Mouse (Mus musculus) embryonic stem cell, embryonic (primary cell): ENCODE results near the gene Srgap1.

ENCODE experiments used
- CTCF ChIA-PET, 4 experiments: fragments of 300-600 bp in 2 of 4; fragments of 350-600 bp in 2 of 4; sonication (Branson Sonifier 250); formaldehyde crosslinking; loops; one replicate each; lab custom pipeline; 2022; ENCODE audit warnings: inconsistent platforms in 2 of 4; lab: Charles Lee
- POLR2A ChIA-PET, 4 experiments: fragments of 300-600 bp in 2 of 4; fragments of 350-600 bp in 2 of 4; sonication (Branson Sonifier 250); formaldehyde crosslinking; loops; one replicate each; lab custom pipeline; 2022; ENCODE audit warnings: antibody characterized with exemption in 4 of 4, inconsistent platforms in 1 of 4; lab: Charles Lee

Gene Srgap1

DNA sequence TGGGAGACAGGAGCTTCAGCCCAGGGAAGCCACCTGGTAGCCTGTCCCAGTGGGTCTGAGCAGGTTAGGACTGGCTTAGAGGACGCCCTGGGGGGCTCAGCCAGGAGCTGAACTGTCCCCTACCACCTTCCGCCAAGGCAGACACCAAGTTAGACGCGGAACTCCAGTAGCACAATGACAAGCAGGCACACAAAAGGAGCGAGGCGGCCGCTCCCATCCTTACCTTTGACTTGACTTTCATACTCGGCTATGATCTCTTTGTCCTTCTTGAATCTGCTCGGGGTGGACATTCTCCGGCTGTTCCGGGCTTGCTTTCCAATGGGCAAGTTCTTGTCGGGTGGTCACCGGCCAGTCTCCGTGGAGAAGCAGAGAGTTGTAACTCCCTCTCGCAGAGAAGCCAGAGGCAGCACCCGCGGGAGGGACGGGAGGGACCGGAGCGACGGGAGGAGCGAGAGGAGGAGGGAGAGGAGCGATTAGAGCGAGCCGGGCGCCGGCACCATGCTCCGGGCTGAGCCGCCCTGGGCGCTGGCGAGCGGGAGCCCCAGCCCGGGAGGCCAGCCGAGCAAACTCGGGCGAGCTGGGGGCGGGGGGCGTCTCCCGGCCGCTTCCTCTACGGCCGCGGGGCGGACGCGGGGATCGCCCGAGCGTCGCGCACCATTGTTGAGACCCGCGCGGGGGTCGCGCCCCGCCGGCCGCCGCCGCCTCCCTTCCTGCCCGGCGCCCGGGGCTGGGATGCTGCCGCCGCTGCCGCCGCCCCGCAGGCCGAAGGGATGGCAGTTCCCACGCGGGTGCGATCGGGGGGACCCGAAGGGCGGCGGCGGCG, at the start of gene Srgap1:
TSS of gene Srgap1 (minus strand) at position 412 of the 823 bp plus-strand sequence.
- ChIA-PET CTCF (interaction anchor here (0.6 to 1.2 kb wide), 9 partner anchors 8 to 357 kb away, joined by 3 to 5 read pairs (median 3); no protein-coding TSS in a partner anchor), POLR2A (interaction anchor here in 3 of 4 experiments (0.7 to 2.5 kb wide), 15 partner anchors 10 to 357 kb away, joined by 3 to 7 read pairs (median 3); partner anchors contain the start of gene Rxylt1 (in 2 of the 3))

DNA sequence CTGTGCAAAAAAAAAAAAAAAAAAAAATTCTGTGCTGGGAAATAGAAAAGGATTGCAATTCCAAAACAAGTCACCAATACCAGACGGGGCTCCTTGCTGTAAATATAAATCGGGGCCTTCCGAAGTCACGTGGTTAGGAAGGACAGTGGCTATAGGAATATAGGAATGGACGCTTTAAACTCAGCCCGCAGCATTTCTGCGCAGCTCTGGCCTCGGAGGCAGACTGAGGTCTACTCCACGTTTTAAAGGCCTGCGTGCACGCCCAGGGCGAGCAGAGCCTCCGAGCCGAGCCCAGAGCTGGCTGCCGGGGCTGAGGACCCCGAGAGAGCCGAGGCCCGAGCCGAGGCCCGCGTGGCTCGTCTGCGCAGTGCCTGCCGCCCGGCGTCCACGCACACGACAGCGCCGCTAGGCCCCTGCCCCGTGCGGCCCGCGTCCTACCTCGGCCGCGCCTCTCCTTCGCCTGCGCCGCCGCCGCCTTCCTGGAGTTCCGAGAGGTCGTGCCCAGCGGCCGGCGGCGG, 49.4 kb upstream of the Srgap1 start:
- ChIA-PET POLR2A (interaction anchor here in 3 of 4 experiments (0.5 to 2.1 kb wide), 19 partner anchors 9 to 1012 kb away, joined by 3 to 12 read pairs (median 3); partner anchors contain the start of genes Xpot (in 2 of the 3), D930020B18Rik (in 1 of the 3), Ppm1h (in 1 of the 3) and Rassf3 (in 1 of the 3)), CTCF (interaction anchor here (0.5 to 2.4 kb wide), 9 partner anchors 9 to 579 kb away, joined by 3 to 14 read pairs (median 4); no protein-coding TSS in a partner anchor)

DNA sequence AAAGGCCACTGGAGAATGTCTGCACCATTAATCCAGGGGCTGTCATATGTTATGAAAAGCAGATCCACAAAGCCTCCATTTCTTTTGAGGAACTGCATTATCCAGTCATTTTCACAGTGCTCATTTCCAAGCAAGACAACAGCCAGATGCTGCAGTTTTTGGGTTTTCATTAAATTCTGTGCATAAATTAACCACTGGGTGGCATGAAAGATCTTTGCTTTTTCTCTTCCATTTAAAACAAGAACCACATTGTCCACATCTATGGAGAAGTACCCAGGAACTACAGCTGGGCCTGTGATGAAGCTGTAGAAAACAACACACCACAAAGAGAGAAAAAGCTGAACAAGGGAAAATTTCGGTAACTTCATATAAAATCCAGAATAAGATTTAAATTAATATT, 43.4 kb upstream of the Srgap1 start:
- ChIA-PET POLR2A (no interaction called here), CTCF (interaction anchor here in 1 of 4 experiments (0.9 kb wide), 1 partner anchor 38 kb away, joined by 3 read pairs; no protein-coding TSS in a partner anchor)

DNA sequence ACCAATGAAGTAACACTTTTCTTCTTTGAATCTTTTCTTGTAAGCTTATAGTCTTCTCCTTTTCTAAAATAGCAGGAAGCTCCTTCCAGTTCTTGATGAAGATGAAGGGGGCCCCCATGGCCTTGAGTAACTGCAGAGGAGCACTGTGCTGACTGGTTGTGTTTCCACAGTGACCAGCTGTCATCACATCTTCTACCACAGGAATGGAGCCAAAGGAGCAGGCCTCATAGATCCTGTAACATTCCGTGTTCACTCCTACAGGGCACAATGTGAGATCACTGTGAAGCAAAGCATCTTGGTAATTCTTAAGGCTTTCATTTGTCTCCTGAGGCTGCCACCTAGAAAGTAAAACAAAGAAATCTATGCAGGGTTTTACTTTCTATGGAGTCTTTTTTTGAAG, 34.2 kb upstream of the Srgap1 start:
- CTCF ChIA-PET, result no interaction called here
- POLR2A ChIA-PET, result interaction anchor here in 1 of 4 experiments (1.0 kb wide), 2 partner anchors 16 to 597 kb away, joined by 3 to 4 read pairs; partner anchors contain the start of genes Ppm1h and Rxylt1

DNA sequence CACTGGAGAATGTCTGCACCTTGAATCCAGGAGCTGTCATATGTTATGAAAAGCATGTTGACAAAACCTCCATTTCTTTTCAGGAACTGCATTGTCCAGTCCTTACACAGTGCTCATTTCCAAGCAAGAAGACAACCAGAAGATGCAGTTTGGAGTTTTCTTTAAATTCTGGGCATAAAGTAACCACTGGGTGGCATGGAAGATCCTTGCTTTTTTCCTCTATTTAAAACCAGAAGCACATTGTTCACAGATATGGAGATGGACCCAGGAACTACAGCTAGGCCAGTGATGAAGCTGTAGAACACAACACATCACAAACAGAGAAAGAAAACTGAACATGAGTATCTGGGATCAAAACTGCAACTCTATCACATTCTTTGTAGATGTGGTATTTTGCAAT, 22.0 kb upstream of the Srgap1 start:
- POLR2A ChIA-PET, result interaction anchor here in 2 of 4 experiments (0.5 to 2.0 kb wide), 2 partner anchors 12 to 374 kb away, joined by 4 to 5 read pairs; no protein-coding TSS in a partner anchor
- CTCF ChIA-PET, result interaction anchor here in 1 of 4 experiments (0.6 kb wide), 1 partner anchor 404 kb away, joined by 5 read pairs; no protein-coding TSS in a partner anchor

DNA sequence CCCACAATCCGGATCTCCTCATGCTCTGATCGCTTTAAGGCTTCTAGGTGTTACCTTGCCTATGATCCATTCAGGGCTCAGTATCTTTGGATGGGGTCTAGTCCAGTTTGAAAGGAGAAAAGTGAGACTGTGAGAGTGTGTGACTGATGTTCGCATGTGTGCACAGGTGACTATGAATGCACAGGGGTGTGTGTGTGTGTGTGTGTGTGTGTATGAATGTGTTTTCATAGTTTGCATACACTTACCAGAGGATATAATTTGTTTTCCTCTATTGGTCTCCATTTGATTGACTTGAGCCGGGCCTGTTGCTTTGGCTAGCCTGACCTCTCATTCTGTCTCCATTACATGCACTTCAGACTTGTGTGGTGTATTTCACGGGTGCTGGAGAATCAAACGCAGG, 8.7 kb upstream of the Srgap1 start:
- ChIA-PET POLR2A (no interaction called here), CTCF (interaction anchor here in 2 of 4 experiments (0.5 to 1.2 kb wide), 2 partner anchors 301 to 524 kb away, joined by 3 read pairs; no protein-coding TSS in a partner anchor)

DNA sequence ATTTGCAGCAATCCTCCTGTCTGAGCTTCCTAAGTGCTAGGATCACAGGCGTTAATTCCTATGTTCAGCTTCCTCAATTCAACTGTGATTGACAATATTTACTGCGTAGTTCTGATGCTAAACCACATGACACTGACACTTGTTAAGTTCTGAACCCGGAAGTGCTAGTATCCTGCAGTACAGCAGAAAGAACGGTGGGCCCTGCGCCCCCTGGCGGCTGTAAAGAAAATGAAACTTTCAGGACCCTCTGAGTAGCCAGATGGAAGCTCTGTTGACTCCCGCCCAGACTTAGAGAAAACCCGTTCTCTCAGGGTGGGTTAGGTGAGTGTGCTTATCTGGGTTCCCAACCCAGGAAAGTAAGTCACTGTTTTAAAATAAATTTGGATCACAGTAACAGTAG, 7.4 kb upstream of the Srgap1 start:
- ChIA-PET POLR2A (interaction anchor here in 3 of 4 experiments (0.6 to 1.6 kb wide), 5 partner anchors 12 to 1052 kb away, joined by 3 to 6 read pairs (median 3); partner anchors contain the start of gene Rxylt1 (in 2 of the 3)), CTCF (interaction anchor here (0.6 to 2.1 kb wide), 47 partner anchors 8 to 1657 kb away, joined by 3 to 17 read pairs (median 3); partner anchors contain the start of genes Rxylt1 (in 3 of the 4), BC048403 (in 1 of the 4) and Srgap1 (in 1 of the 4))

DNA sequence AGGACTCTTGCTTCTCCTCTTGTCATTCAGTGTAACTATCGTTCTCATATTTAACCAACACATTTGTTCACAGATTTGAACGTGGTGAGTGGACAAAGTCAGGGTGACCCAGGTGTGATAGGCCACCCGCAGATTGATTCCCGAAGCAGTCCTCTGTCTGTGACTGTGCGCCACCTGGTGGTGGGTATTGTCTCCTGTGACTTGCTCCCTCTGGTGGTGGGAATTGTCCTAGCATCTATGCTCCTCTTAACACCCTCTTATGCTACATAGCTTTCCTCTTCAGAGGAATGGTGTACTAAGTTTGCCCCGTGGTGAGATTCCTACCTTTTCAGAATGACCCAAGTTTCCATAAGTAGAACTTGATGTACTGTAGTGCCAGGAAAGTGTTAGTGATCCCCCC, 4.7 kb upstream of the Srgap1 start:
- CTCF ChIA-PET, result interaction anchor here (0.5 to 1.7 kb wide), 66 partner anchors 10 to 1039 kb away, joined by 3 to 11 read pairs (median 4); partner anchors contain the start of genes Rxylt1 (in 3 of the 4) and BC048403 (in 2 of the 4)
- POLR2A ChIA-PET, result interaction anchor here in 1 of 4 experiments (1.3 kb wide), 1 partner anchor 359 kb away, joined by 3 read pairs; no protein-coding TSS in a partner anchor

DNA sequence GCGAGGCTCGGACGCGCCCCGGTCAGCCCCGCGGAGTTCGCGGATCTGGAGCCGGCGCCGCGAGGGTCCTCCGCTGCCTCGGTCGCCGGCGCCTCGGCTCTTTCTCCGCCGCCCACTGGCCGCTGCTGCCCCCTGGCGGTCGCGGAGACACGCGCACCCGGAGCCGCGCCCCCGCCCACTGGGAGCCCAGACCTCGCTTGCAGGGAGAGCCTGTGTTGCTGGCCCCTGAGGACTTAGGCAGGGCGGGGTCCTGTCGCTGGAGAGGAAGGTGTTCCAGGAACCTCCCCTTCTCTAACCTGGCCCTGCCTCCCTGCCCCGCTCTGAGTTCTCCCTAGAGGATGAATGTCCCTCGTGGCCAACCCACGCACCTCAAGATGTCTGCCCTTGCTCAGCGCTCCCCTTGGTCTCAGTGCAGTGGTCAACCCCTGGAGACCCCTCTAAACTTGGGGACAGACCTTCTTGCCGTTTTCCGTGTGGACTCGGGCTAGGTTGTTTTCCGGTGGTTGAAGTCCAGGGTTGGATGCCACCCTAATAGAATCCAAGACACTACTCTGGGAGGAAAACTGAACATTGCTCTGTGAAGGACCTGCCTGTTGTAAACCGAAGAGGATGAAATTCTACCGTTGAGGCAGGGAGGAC, 731 bp upstream of the Srgap1 start:
- CTCF ChIA-PET, result interaction anchor here in 1 of 4 experiments (1.0 kb wide), 1 partner anchor 277 kb away, joined by 3 read pairs; no protein-coding TSS in a partner anchor
- POLR2A ChIA-PET, result interaction anchor here in 1 of 4 experiments (1.3 kb wide), 1 partner anchor 124 kb away, joined by 4 read pairs; no protein-coding TSS in a partner anchor

DNA sequence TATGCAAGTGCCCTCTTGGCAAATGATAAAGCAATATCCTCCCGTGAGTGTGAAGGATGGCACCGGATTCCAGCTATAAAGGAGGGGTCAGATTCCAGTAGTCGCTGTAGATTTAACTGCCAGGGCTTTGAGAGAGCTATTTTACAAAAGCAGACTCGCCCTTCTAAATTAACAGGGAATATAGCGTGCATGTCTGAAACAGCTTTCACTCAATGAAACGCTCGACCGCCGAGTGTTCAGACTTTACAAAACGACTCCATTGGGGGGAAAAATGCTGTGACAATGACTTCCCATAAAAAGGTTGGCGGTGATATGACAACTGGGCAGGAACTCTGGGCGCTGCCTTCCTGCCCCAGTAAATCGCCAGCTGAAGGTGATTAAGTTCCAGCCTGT, 608 bp downstream of the Srgap1 start:
- ChIA-PET POLR2A (interaction anchor here in 3 of 4 experiments (0.6 to 2.5 kb wide), 18 partner anchors 9 to 357 kb away, joined by 3 to 7 read pairs (median 3); partner anchors contain the start of gene Rxylt1 (in 2 of the 3)), CTCF (interaction anchor here (0.7 to 1.2 kb wide), 8 partner anchors 8 to 357 kb away, joined by 3 to 5 read pairs (median 3); no protein-coding TSS in a partner anchor)

DNA sequence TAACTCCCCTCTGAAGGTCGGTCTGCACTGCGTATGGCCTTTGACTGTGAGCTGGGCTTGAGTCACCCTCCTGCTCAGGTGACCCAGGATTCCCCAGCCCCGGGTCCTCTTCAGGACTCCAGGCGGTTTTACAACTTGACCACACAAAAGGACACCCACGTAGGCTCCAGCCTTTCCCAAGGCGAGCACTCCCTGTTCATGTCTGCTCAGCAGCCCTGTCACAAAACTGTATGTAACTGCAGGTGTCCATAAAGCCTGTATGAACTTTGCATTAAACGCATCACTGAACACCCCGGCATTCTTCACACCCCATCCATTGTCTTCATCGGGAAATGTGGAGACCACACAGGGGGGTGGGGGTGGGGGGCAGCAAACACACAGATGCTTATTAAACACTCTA, 1.2 kb downstream of the Srgap1 start:
- ChIA-PET POLR2A (interaction anchor here in 3 of 4 experiments (0.6 to 2.5 kb wide), 15 partner anchors 12 to 356 kb away, joined by 3 to 7 read pairs (median 3); partner anchors contain the start of gene Rxylt1 (in 1 of the 3)), CTCF (interaction anchor here in 3 of 4 experiments (0.8 to 1.2 kb wide), 4 partner anchors 9 to 356 kb away, joined by 3 to 5 read pairs (median 3); no protein-coding TSS in a partner anchor)

DNA sequence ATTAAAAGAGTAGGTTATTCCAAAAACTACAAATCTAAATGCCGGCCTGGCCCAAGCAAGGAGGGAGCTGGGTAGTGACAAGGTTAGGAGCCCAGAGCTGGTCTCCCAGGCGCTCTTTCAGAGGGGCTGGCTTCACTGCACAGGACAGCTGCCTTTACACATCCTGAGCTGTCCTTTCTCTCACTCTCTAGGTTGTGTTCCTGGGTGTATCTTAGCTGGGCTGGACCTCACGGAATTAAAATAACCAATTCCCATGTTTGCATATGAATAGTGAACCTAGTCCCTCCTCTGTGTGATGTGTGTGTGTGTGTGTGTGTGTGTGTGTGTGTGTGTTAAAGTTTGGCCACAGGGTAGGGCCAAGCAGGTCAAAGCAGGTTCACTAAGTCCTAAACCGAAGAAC, 2.2 kb downstream of the Srgap1 start:
- ChIA-PET POLR2A (interaction anchor here in 2 of 4 experiments (0.6 to 2.5 kb wide), 5 partner anchors 11 to 967 kb away, joined by 3 to 7 read pairs (median 4); partner anchors contain the start of gene Rxylt1 (in 1 of the 2)), CTCF (interaction anchor here in 2 of 4 experiments (0.6 to 0.9 kb wide), 4 partner anchors 8 to 1246 kb away, joined by 3 to 4 read pairs (median 3); no protein-coding TSS in a partner anchor)

DNA sequence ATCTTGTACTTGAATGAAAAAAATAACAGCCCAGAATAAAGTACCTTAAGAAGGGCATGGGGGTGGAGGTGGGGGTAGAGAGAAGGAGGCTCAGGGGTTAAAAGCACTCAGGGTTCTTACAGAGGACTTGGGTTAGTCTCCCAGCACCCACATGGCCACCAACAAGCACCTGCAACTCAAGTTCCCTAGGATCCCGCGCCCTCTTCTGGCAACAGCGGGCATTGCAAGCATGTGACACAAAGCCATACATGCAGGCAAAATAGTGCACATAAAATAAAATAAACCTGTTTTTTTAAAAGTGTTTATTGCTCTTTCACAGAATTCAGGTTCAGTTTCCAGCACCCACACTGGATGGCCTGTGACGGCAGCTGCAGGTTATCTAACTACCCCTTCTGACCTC, 6.7 kb downstream of the Srgap1 start:
- POLR2A ChIA-PET, result no interaction called here

DNA sequence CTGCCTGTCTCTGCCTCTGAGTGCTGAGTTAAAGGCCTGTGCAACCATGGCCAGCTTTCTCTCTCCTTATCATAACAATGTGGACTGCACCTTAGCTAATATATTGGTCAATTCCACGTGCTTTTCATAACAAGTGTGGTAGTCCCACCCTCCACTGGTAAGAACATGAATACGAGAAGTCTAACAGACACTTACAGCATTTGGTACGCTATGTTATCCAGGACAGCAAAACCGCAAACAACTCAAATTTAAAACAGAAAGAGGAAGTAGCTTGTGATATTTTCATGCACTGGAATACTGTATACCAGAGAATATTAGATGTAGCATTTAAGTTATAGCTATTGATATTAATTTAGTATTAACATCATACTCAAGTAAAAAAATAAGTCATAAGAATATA, 7.5 kb downstream of the Srgap1 start:
- ChIA-PET CTCF (interaction anchor here in 1 of 4 experiments (1.1 kb wide), 1 partner anchor 345 kb away, joined by 4 read pairs; no protein-coding TSS in a partner anchor), POLR2A (interaction anchor here in 1 of 4 experiments (1.1 kb wide), 2 partner anchors 312 to 313 kb away, joined by 3 read pairs; no protein-coding TSS in a partner anchor)

More for the DNA sequence above, 6.7 kb downstream of the Srgap1 start:
- CTCF ChIA-PET, result no interaction called here

DNA sequence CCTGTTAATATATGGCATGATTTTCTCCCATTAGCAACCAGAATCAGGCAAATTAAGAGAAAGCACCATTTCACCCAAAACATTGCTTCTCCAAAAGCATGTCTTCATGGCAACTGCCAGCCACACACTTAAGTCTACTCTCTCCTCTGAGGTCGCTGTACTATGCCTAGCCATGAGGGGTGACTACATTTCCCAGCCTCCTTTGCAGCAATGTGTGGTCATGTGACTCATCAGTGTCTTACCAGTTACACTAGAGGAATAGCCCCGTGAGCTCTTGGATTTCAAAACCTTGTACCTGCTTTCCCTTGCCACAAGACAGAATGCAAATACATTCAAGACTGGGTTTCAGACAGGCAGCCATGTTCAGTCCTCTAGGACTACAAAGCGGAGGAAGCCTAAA, 8.6 kb downstream of the Srgap1 start:
- ChIA-PET POLR2A (interaction anchor here in 2 of 4 experiments (1.0 to 1.1 kb wide), 4 partner anchors 180 to 312 kb away, joined by 3 read pairs; no protein-coding TSS in a partner anchor), CTCF (interaction anchor here in 3 of 4 experiments (0.6 to 1.9 kb wide), 7 partner anchors 14 to 506 kb away, joined by 3 to 8 read pairs (median 4); no protein-coding TSS in a partner anchor)

DNA sequence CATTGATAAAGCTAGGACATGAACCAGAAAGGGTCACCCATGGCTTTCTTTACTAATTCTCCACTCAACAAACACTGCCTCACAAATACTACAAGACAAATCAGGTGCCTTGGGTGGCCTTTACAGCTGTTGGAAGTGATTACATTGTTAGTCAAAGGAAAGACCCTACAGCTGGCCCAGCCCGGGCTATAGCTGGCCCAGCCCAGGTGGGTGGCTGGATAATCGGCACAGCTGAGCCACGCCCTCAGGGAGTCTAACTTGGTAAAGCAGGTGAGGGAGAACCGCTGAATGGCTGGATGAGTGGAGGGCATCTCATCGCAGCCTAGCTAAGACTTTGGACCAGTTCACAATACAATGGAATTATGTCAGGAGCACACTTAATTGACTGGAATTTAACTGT, 13.8 kb downstream of the Srgap1 start:
- ChIA-PET CTCF (interaction anchor here in 2 of 4 experiments (0.6 to 1.3 kb wide), 2 partner anchors 19 to 999 kb away, joined by 3 to 4 read pairs; no protein-coding TSS in a partner anchor), POLR2A (interaction anchor here in 3 of 4 experiments (0.6 to 1.9 kb wide), 4 partner anchors 13 to 340 kb away, joined by 3 to 7 read pairs (median 3); partner anchors contain the start of gene Srgap1 (in 1 of the 3))

DNA sequence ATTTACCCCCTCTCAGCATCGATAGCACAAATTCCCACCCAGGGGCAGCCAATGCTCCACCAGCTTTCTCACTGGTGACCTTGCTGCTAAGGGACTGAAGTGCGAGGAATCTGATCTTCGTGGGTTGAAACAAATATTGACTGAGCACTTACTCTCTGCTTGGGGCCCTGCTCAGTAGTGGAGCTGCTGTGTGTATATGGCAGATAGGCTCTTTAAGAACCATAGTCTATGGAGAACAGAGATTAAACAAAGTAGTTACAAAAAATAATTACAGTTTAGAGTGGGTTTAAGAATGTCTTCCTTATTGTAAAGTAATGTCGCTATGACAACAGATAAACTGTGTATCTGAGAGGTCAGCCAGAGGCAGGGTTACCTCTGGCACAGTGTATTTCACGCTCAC, 16.7 kb downstream of the Srgap1 start:
- ChIA-PET POLR2A (interaction anchor here in 1 of 4 experiments (0.7 kb wide), 1 partner anchor 102 kb away, joined by 4 read pairs; no protein-coding TSS in a partner anchor), CTCF (no interaction called here)
